Mouse (Mus musculus): ENCODE results near the gene Gm37240.

- TF ChIP-seq CTCF (IDR thresholded peaks at IDR 0.05; ENCODE audit: low read depth, low read length): no peak
- no peak for TF ChIP-seq EP300 (IDR thresholded peaks at IDR 0.05; ENCODE audit: insufficient read depth, low read depth, low read length)
Observed at GRCm38 (mm10) chr3:85667683-85668082, 219.6 kb downstream of the Gm37240 start.

Measured in ES-Bruce4 (cell line).